Mouse (Mus musculus) heart, adult 2 months (tissue): ENCODE data around the gene Eif2s1. TPM values are rescaled to one million over a fixed set of nuclear protein-coding genes. Genes with fewer than 3 reads are reported as not detected.

Experiments
- DNase-seq, 2 experiments: peaks; one replicate each; pipeline ENCODE4 v3.0.0; 2021
- H3K27ac ChIP-seq: fragments of 200-600 bp; 2 replicates; pipeline ENCODE4 v1.8.1; 2022
- H3K27me3 ChIP-seq: fragments of 200-500 bp; 2 replicates; pipeline ENCODE4 v1.6.1; 2012; ENCODE audit warnings: mild to moderate bottlenecking, low read length, inconsistent platforms, mixed read lengths; ENCODE audit not compliant: control insufficient read depth, insufficient read depth
- H3K36me3 ChIP-seq: fragments of 200-500 bp; 2 replicates; pipeline ENCODE4 v1.6.1; 2012; ENCODE audit warnings: low read length, inconsistent platforms; ENCODE audit not compliant: control insufficient read depth, insufficient read depth
- H3K4me1 ChIP-seq: fragments of 200-500 bp; 2 replicates; pipeline ENCODE4 v1.6.1; 2011; ENCODE audit warnings: low read length; ENCODE audit not compliant: control insufficient read depth, insufficient read depth
- H3K4me3 ChIP-seq: fragments of 200-600 bp; 2 replicates; pipeline ENCODE4 v1.8.1; 2022
- H3K79me2 ChIP-seq: fragments of 200-500 bp; replicated peaks from 2 replicates; pipeline ENCODE4 v1.6.1; 2012; ENCODE audit warnings: mild to moderate bottlenecking, inconsistent platforms, low read length, moderate library complexity, mixed read lengths; ENCODE audit not compliant: control insufficient read depth, insufficient read depth
- H3K9ac ChIP-seq: fragments of 200-500 bp; 2 replicates; pipeline ENCODE4 v1.6.1; 2012; ENCODE audit warnings: low read depth, mild to moderate bottlenecking, control low read depth, inconsistent platforms, low read length, mixed read lengths
- CTCF ChIP-seq: fragments of 200-600 bp; IDR thresholded peaks from 2 replicates; pipeline ENCODE4 v1.8.1; 2022; ENCODE audit warnings: antibody characterized with exemption, mild to moderate bottlenecking, moderate library complexity
- EP300 ChIP-seq: fragments of 200-500 bp; IDR thresholded peaks from 2 replicates; pipeline ENCODE4 v1.6.1; 2011; ENCODE audit warnings: low read depth, low read length, control low read depth; ENCODE audit not compliant: insufficient read depth
- POLR2A ChIP-seq: fragments of 200-500 bp; IDR thresholded peaks from 2 replicates; pipeline ENCODE4 v1.6.1; 2011; ENCODE audit warnings: mild to moderate bottlenecking, low read depth, low read length, control low read depth; ENCODE audit not compliant: insufficient read depth
- WGBS: fragments of 180-500 bp; shearing (Covaris S2); methylation state at CpG from one replicate; pipeline ENCODE4 v1.1.7; 2018; 5-methylcytosine and 5-hydroxymethylcytosine counted together
- intact Hi-C: fragments of 180-260 bp; cut with DNase I; formaldehyde crosslinking; loops from one replicate; pipeline ENCODE4 v1.15.1; 2025
- polyA plus RNA-seq: library from polyadenylated mRNA; depleted of rRNA; stranded (reverse); fragments of >200 nt; gene quantifications from 2 replicates; pipeline ENCODE4 v1.2.3, GENCODE M21; 2012; rRNA removed
- total RNA-seq, 2 experiments: library from RNA; stranded (reverse); gene quantifications; 2 replicates each; pipeline ENCODE4 v1.2.3; 2021

Gene Eif2s1
- total and polyA plus RNA-seq, 3 experiments = 11.8 to 55.0 (median 54.6) TPM

- Histone ChIP-seq H3K36me3 (no peaks in the 10 kb centered on the region), H3K4me3 (no peak overlapping the region), H3K27ac (no peak overlapping the region), H3K27me3 (no peaks in the 10 kb centered on the region), H3K79me2 (no peaks in the 10 kb centered on the region), H3K4me1 (peaks cover 1% of the 10 kb centered on the region; the same call in 1 of the 2 replicates), H3K9ac (no peak overlapping the region)
- no peak for DNase-seq
- WGBS = 87% methylated on average over 7 of the region's 7 CpGs
- TF ChIP-seq CTCF (no peak), EP300 (no peak), POLR2A (no peak)
- intact Hi-C loops = no loop called here
Observed at GRCm38 (mm10) chr12:78923539-78924189, 62.0 kb downstream of the Eif2s1 start.

DNA sequence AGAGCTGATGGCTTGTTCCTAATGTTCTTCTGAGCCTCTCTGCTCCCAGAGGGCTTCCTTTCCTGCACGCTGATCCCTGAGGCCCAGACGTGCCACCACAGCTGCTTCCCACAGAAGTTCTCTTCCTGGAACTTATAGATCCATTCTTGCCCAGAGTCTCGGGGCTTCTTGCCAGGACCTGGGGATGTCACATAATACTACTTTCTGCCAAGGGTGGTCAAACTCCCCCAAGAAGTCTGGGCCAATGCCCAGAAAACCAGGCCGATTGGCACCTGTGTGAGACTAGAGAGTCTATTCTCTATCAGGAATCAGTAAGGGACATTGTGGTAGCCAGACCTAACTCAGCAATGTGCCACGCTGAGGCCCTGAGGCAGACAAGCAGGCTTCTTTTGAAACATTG, 65.7 kb downstream of the Eif2s1 start:
- Histone ChIP-seq H3K4me3 (no peak overlapping the region), H3K27ac (no peak overlapping the region), H3K4me1 (no peaks in the 10 kb centered on the region), H3K9ac (no peak overlapping the region), H3K79me2 (no peaks in the 10 kb centered on the region), H3K27me3 (no peaks in the 10 kb centered on the region; the same call in 1 of the 2 replicates), H3K36me3 (no peaks in the 10 kb centered on the region)
- intact Hi-C loops = no loop called here
- no peak for TF ChIP-seq CTCF
- TF ChIP-seq EP300 = no peak
- TF ChIP-seq POLR2A = no peak
- DNase-seq = no peak
- 52% methylated on average over 5 of the region's 5 CpGs for WGBS

DNA sequence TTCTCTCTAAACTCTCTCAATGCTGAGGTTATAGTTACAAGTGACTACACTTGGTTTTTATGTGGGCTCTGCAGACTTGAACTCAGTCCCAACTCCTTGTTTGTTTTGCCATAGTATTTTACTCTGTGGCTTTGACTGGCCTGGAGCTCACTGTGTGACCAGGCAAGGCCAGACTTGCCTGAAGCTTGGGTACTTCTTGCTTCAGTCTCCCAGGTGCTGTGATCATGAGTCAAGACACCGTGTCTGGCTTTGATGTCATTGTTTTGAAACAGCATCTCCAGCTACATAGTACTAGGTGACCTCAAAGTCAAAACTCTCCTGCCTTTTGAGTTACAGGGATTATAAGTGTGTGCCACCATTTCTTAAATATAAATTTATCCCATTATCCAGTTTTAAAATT, 68.3 kb downstream of the Eif2s1 start:
- H3K79me2 ChIP-seq = no peaks in the 10 kb centered on the region
- H3K36me3 ChIP-seq = no peaks in the 10 kb centered on the region
- 73% methylated on average over 1 of the region's 1 CpGs for WGBS
- no peak overlapping the region for H3K9ac ChIP-seq
- TF ChIP-seq POLR2A = no peak
- no peak for TF ChIP-seq EP300
- no peak for TF ChIP-seq CTCF
- no peak overlapping the region for H3K4me3 ChIP-seq
- no peaks in the 10 kb centered on the region for H3K4me1 ChIP-seq
- no peak overlapping the region for H3K27ac ChIP-seq
- DNase-seq = no peak
- intact Hi-C loops = no loop called here
- H3K27me3 ChIP-seq = no peaks in the 10 kb centered on the region; the same call in 1 of the 2 replicates

DNA sequence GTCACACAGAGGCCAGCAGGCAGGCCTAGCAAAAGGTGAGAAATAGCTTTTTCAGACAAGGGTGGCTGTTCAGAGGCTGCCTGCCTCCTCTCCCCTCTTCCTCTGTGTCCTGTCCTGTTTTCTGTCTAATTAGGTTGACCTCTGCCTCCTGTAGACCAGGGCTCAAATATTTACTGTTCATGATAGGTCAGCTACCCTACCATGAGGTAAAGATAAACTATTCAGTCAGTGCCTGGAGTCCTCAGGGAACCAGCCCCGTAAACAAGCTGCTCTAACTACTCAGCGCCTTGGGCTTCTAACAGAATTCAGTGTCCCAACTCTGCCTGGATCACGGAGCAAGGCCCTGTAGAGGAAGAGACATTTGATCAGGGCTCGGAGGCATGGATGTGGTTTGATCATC, 74.9 kb downstream of the Eif2s1 start:
- H3K9ac ChIP-seq = no peak overlapping the region
- no peaks in the 10 kb centered on the region for H3K79me2 ChIP-seq
- no peak overlapping the region for H3K27ac ChIP-seq
- no peak for DNase-seq
- H3K4me1 ChIP-seq = peaks cover 3% of the 10 kb centered on the region
- no peak overlapping the region for H3K4me3 ChIP-seq
- H3K27me3 ChIP-seq = no peaks in the 10 kb centered on the region
- 59% methylated on average over 4 of the region's 4 CpGs for WGBS
- TF ChIP-seq EP300 (no peak), CTCF (no peak), POLR2A (no peak)
- no peaks in the 10 kb centered on the region for H3K36me3 ChIP-seq
- intact Hi-C loops = no loop called here

Other genes with a start within 250 kb of the Eif2s1 start
- not detected for gene Fam71d, start 170.3 kb upstream of the Eif2s1 start, total RNA-seq
- 0.12 and 0.41 TPM in 2 replicates for gene Fam71d, start 170.3 kb upstream of the Eif2s1 start, polyA plus RNA-seq
- gene Mpp5, start 112.9 kb upstream of the Eif2s1 start, total RNA-seq = 10 to 100 TPM; 11.1 to 19.2 TPM
- 2.1 and 6.5 TPM in 2 replicates for gene Mpp5, start 112.9 kb upstream of the Eif2s1 start, polyA plus RNA-seq
- 10 to 100 TPM; 72.8 to 79.8 TPM for gene Atp6v1d, start 181 bp upstream of the Eif2s1 start, total RNA-seq
- gene Atp6v1d, start 181 bp upstream of the Eif2s1 start, polyA plus RNA-seq = 31.8 and 64.5 TPM in 2 replicates
- gene Plek2, start 45.1 kb downstream of the Eif2s1 start, total RNA-seq = under 1 TPM; 0.27 to 0.29 TPM
- gene Plek2, start 45.1 kb downstream of the Eif2s1 start, polyA plus RNA-seq = 0.10 and 0.41 TPM in 2 replicates
- 1 to 10 TPM; 3.2 to 3.3 TPM for gene Tmem229b, start 145.8 kb downstream of the Eif2s1 start, total RNA-seq
- gene Tmem229b, start 145.8 kb downstream of the Eif2s1 start, polyA plus RNA-seq = 4.2 and 9.8 TPM in 2 replicates
- gene Plekhh1, start 167.3 kb downstream of the Eif2s1 start, total RNA-seq = 1 to 10 TPM; 1.4 to 1.7 TPM
- 1.8 and 2.8 TPM in 2 replicates for gene Plekhh1, start 167.3 kb downstream of the Eif2s1 start, polyA plus RNA-seq
- 1 to 10 TPM; 3.4 to 4.4 TPM for gene Pigh, start 227.8 kb downstream of the Eif2s1 start, total RNA-seq
- gene Pigh, start 227.8 kb downstream of the Eif2s1 start, polyA plus RNA-seq = 4.6 and 5.4 TPM in 2 replicates